Mouse (Mus musculus) megakaryocyte, embryonic 14.5 days (primary cell): ENCODE measurements around the gene Gli2. TPM values are rescaled to one million over a fixed set of nuclear protein-coding genes. Genes with fewer than 3 reads are reported as not detected.

Experiments used
- H3K27me3 ChIP-seq: replicated peaks from 2 replicates; pipeline ENCODE3; 2012; ENCODE audit warnings: inconsistent platforms
- H3K36me3 ChIP-seq: replicated peaks from 2 replicates; pipeline ENCODE3; 2012; ENCODE audit warnings: low read length, inconsistent platforms, mixed read lengths
- H3K4me1 ChIP-seq: 2 replicates; pipeline ENCODE4 v1.6.1; 2012; ENCODE audit warnings: inconsistent platforms
- H3K4me3 ChIP-seq: replicated peaks from 2 replicates; pipeline ENCODE3; 2012; ENCODE audit warnings: moderate library complexity, mild to moderate bottlenecking, inconsistent platforms
- H3K9me3 ChIP-seq: 2 replicates; pipeline ENCODE4 v1.6.1; 2012; ENCODE audit warnings: inconsistent platforms
- FLI1 ChIP-seq: IDR thresholded peaks from 2 replicates; pipeline ENCODE4 v1.6.1; 2012; ENCODE audit warnings: low read length, inconsistent platforms, mixed read lengths
- GATA1 ChIP-seq: IDR thresholded peaks from 3 replicates; pipeline ENCODE4 v1.6.1; 2012; ENCODE audit warnings: mixed read lengths, low read length, inconsistent platforms, borderline replicate concordance
- polyA plus RNA-seq: library from polyadenylated mRNA; stranded (reverse); fragments of >175 nt; gene quantifications from 2 replicates; pipeline ENCODE4 v1.2.3, GENCODE M21; 2012; ENCODE audit warnings: low replicate concordance; ENCODE audit not compliant: insufficient read depth

Gli2 gene
- polyA plus RNA-seq, 1 experiment, result not detected

- Histone ChIP-seq H3K27me3 (peaks cover 4% of the 10 kb centered on the region), H3K9me3 (peaks cover 33% of the 10 kb centered on the region), H3K36me3 (no peaks in the 10 kb centered on the region), H3K4me1 (no peaks in the 10 kb centered on the region), H3K4me3 (no peak overlapping the region)
- TF ChIP-seq FLI1, result no peak
- no peak for TF ChIP-seq GATA1
Measured at GRCm38 (mm10) chr1:118826614-118827013, 226.8 kb downstream of the Gli2 start.

GRCm38 (mm10) chr1:118825467-118826219, 227.8 kb downstream of the Gli2 start:
- no peaks in the 10 kb centered on the region for H3K36me3 ChIP-seq
- peaks cover 4% of the 10 kb centered on the region for H3K27me3 ChIP-seq
- TF ChIP-seq GATA1 (no peak), FLI1 (no peak)

GRCm38 (mm10) chr1:118825035-118825434, 228.4 kb downstream of the Gli2 start:
- no peak for TF ChIP-seq GATA1
- TF ChIP-seq FLI1, result no peak
- Histone ChIP-seq H3K9me3 (peaks cover 46% of the 10 kb centered on the region), H3K36me3 (no peaks in the 10 kb centered on the region), H3K27me3 (peaks cover 4% of the 10 kb centered on the region), H3K4me3 (no peak overlapping the region), H3K4me1 (no peaks in the 10 kb centered on the region)

More at GRCm38 (mm10) chr1:118825467-118826219, 227.8 kb downstream of the Gli2 start:
- H3K4me1 ChIP-seq, result no peaks in the 10 kb centered on the region
- peaks cover 43% of the 10 kb centered on the region for H3K9me3 ChIP-seq
- no peak overlapping the region for H3K4me3 ChIP-seq

- no peak for TF ChIP-seq FLI1
- TF ChIP-seq GATA1, result no peak
- H3K9me3 ChIP-seq, result peaks cover 62% of the 10 kb centered on the region
- no peaks in the 10 kb centered on the region for H3K36me3 ChIP-seq
- H3K27me3 ChIP-seq, result peaks cover 4% of the 10 kb centered on the region
- no peaks in the 10 kb centered on the region for H3K4me1 ChIP-seq
- H3K4me3 ChIP-seq, result no peak overlapping the region
Measured at GRCm38 (mm10) chr1:118822258-118822657, 231.2 kb downstream of the Gli2 start.

GRCm38 (mm10) chr1:118815015-118815414, 238.4 kb downstream of the Gli2 start:
- Histone ChIP-seq H3K4me1 (peaks cover 3% of the 10 kb centered on the region; the same call in 1 of the 2 replicates), H3K36me3 (no peaks in the 10 kb centered on the region), H3K27me3 (no peaks in the 10 kb centered on the region), H3K4me3 (no peak overlapping the region), H3K9me3 (peaks cover 49% of the 10 kb centered on the region)
- TF ChIP-seq GATA1 (no peak), FLI1 (no peak)

GRCm38 (mm10) chr1:118810336-118810735, 243.1 kb downstream of the Gli2 start:
- H3K9me3 ChIP-seq, result peaks cover 16% of the 10 kb centered on the region
- H3K4me3 ChIP-seq, result no peak overlapping the region
- H3K4me1 ChIP-seq, result peaks cover 3% of the 10 kb centered on the region; the same call in 1 of the 2 replicates
- TF ChIP-seq FLI1 (no peak), GATA1 (no peak)
- H3K27me3 ChIP-seq, result no peaks in the 10 kb centered on the region
- H3K36me3 ChIP-seq, result no peaks in the 10 kb centered on the region

- Histone ChIP-seq H3K27me3 (no peaks in the 10 kb centered on the region), H3K4me3 (no peak overlapping the region), H3K4me1 (no peaks in the 10 kb centered on the region), H3K9me3 (peaks cover 7% of the 10 kb centered on the region; the same call in 1 of the 2 replicates), H3K36me3 (no peaks in the 10 kb centered on the region)
- TF ChIP-seq FLI1, result no peak
- no peak for TF ChIP-seq GATA1
Measured at GRCm38 (mm10) chr1:118806727-118807126, 246.7 kb downstream of the Gli2 start.

- no peak for TF ChIP-seq GATA1
- H3K36me3 ChIP-seq, result no peaks in the 10 kb centered on the region
- no peak overlapping the region for H3K4me3 ChIP-seq
- H3K9me3 ChIP-seq, result peaks cover 26% of the 10 kb centered on the region
- no peaks in the 10 kb centered on the region for H3K4me1 ChIP-seq
- no peaks in the 10 kb centered on the region for H3K27me3 ChIP-seq
Measured at GRCm38 (mm10) chr1:118802166-118802565, 251.3 kb downstream of the Gli2 start.

GRCm38 (mm10) chr1:118799322-118800116, 253.9 kb downstream of the Gli2 start:
- TF ChIP-seq FLI1, result no peak
- no peak for TF ChIP-seq GATA1
- no peaks in the 10 kb centered on the region for H3K4me1 ChIP-seq
- H3K9me3 ChIP-seq, result peaks cover 46% of the 10 kb centered on the region
- H3K4me3 ChIP-seq, result no peak overlapping the region
- H3K36me3 ChIP-seq, result no peaks in the 10 kb centered on the region
- no peaks in the 10 kb centered on the region for H3K27me3 ChIP-seq
